Mouse (Mus musculus): ENCODE measurements around the gene Adk. TPM values are rescaled to one million over a fixed set of nuclear protein-coding genes. Genes with fewer than 3 reads are reported as not detected.

The Adk gene
- polyA plus RNA-seq, 1 experiment, result 69.5 TPM

DNA sequence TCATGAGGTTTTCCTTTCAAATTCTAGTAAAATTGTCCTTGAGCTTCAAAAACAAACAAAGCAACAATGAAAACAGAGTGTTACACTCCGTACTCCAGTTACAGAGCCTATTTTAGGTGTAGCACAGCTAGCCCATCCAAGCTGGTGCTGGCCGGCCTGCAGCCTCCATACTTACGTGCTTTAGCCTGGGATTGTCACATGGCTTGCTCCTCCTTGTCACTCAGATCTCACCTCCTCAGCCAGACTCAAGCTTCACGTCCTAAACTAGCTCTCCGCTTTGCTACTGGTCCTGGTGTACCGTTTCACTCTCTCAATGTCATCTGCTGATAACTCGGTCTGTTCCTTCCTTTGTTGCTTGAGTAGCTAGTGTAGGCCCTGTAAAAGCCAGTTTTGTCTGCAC, 366.0 kb downstream of the Adk start:
- Histone ChIP-seq H3K79me2 (ENCODE audit: control insufficient read depth, insufficient read depth) (no peaks in the 10 kb centered on the region), H3K27me3 (ENCODE audit: control insufficient read depth, insufficient read depth, insufficient read length) (no peaks in the 10 kb centered on the region), H3K79me3 (ENCODE audit: low read depth) (no peaks in the 10 kb centered on the region), H3K36me3 (ENCODE audit: control insufficient read depth, insufficient read depth) (no peaks in the 10 kb centered on the region), H3K4me3 (ENCODE audit: insufficient read depth, poor library complexity, severe bottlenecking) (no peak overlapping the region), H3ac (ENCODE audit: control insufficient read depth, insufficient read length, low read depth) (no peak overlapping the region)
- TF ChIP-seq FOSL1 (IDR thresholded peaks at IDR 0.05; ENCODE audit: insufficient read depth, low read length, poor library complexity, severe bottlenecking) (no peak), MAX (IDR thresholded peaks at IDR 0.05) (no peak), MYOG (IDR thresholded peaks at IDR 0.05; ENCODE audit: control insufficient read depth, extremely low read depth, insufficient read length) (no peak), USF1 (IDR thresholded peaks at IDR 0.05; ENCODE audit: low read depth) (no peak), CTCF (IDR thresholded peaks at IDR 0.05; ENCODE audit: control insufficient read depth, insufficient read depth, insufficient read length) (no peak), CEBPB (IDR thresholded peaks at IDR 0.05; ENCODE audit: low read depth) (no peak), MYOD1 (IDR thresholded peaks at IDR 0.05; ENCODE audit: control insufficient read depth, insufficient read length, low read depth) (no peak)

DNA sequence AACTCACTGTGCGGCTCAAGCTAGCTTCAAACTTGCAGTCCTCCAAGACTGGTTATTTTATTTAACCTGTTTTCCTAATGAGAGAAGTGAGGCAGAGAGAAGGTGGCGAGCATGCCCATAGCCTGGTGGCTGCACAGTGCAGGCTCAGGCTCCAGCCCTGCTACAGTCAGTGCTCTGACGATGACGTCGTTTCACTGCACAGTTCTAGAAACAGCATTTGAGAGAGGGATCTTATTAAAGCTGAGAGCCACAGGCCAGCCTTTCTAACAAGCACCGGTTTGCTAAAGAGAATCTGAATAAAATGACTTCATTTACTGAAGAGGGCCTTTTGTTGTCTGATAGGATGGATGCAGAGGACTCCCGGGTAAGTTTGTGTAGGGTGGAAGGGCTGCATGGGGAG, 375.0 kb downstream of the Adk start:
- Histone ChIP-seq H3K79me3 (ENCODE audit: low read depth) (no peaks in the 10 kb centered on the region), H3K4me3 (ENCODE audit: insufficient read depth, poor library complexity, severe bottlenecking) (no peak overlapping the region), H3K36me3 (ENCODE audit: control insufficient read depth, insufficient read depth) (no peaks in the 10 kb centered on the region), H3K79me2 (ENCODE audit: control insufficient read depth, insufficient read depth) (no peaks in the 10 kb centered on the region), H3ac (ENCODE audit: control insufficient read depth, insufficient read length, low read depth) (no peak overlapping the region), H3K27me3 (ENCODE audit: control insufficient read depth, insufficient read depth, insufficient read length) (no peaks in the 10 kb centered on the region)
- TF ChIP-seq CEBPB (IDR thresholded peaks at IDR 0.05; ENCODE audit: low read depth) (no peak), MYOG (IDR thresholded peaks at IDR 0.05; ENCODE audit: control insufficient read depth, extremely low read depth, insufficient read length) (no peak), CTCF (IDR thresholded peaks at IDR 0.05; ENCODE audit: control insufficient read depth, insufficient read depth, insufficient read length) (no peak), MAX (IDR thresholded peaks at IDR 0.05) (no peak), USF1 (IDR thresholded peaks at IDR 0.05; ENCODE audit: low read depth) (no peak), FOSL1 (IDR thresholded peaks at IDR 0.05; ENCODE audit: insufficient read depth, low read length, poor library complexity, severe bottlenecking) (no peak), MYOD1 (IDR thresholded peaks at IDR 0.05; ENCODE audit: control insufficient read depth, insufficient read length, low read depth) (no peak)

GRCm38 (mm10) chr14:21433415-21433814, 381.0 kb downstream of the Adk start:
- Histone ChIP-seq H3K79me3 (ENCODE audit: low read depth) (no peaks in the 10 kb centered on the region), H3ac (ENCODE audit: control insufficient read depth, insufficient read length, low read depth) (no peak overlapping the region), H3K27me3 (ENCODE audit: control insufficient read depth, insufficient read depth, insufficient read length) (no peaks in the 10 kb centered on the region), H3K79me2 (ENCODE audit: control insufficient read depth, insufficient read depth) (no peaks in the 10 kb centered on the region), H3K4me3 (ENCODE audit: insufficient read depth, poor library complexity, severe bottlenecking) (no peak overlapping the region), H3K36me3 (ENCODE audit: control insufficient read depth, insufficient read depth) (no peaks in the 10 kb centered on the region)
- no peak for TF ChIP-seq CEBPB (IDR thresholded peaks at IDR 0.05; ENCODE audit: low read depth)
- no peak for TF ChIP-seq CTCF (IDR thresholded peaks at IDR 0.05; ENCODE audit: control insufficient read depth, insufficient read depth, insufficient read length)
- TF ChIP-seq MYOG (IDR thresholded peaks at IDR 0.05; ENCODE audit: control insufficient read depth, extremely low read depth, insufficient read length), result no peak
- no peak for TF ChIP-seq FOSL1 (IDR thresholded peaks at IDR 0.05; ENCODE audit: insufficient read depth, low read length, poor library complexity, severe bottlenecking)

DNA sequence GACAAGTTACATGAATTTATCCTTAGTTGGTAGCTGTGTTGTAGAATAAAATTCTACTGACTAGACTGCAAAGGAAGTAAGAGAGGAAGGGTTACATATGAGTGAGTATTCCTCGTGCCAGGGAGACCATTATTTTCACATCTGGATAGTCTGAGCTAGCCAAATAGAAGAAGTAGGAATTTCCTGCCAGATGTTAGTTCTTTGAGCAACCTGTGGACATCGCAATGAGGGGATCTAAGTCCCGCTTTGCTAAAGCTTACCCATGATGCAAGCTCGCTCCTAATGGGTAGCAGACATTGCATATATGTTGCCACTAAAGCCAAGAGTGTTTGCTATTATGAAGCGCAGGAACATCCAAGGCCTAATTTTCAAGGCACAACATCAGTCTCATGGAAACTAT, 381.6 kb downstream of the Adk start:
- Histone ChIP-seq H3K4me3 (ENCODE audit: insufficient read depth, poor library complexity, severe bottlenecking) (no peak overlapping the region), H3K79me3 (ENCODE audit: low read depth) (no peaks in the 10 kb centered on the region), H3K27me3 (ENCODE audit: control insufficient read depth, insufficient read depth, insufficient read length) (no peaks in the 10 kb centered on the region), H3K79me2 (ENCODE audit: control insufficient read depth, insufficient read depth) (no peaks in the 10 kb centered on the region), H3ac (ENCODE audit: control insufficient read depth, insufficient read length, low read depth) (no peak overlapping the region), H3K36me3 (ENCODE audit: control insufficient read depth, insufficient read depth) (no peaks in the 10 kb centered on the region)
- TF ChIP-seq MYOD1 (IDR thresholded peaks at IDR 0.05; ENCODE audit: control insufficient read depth, insufficient read length, low read depth), result no peak
- TF ChIP-seq MAX (IDR thresholded peaks at IDR 0.05), result no peak
- TF ChIP-seq FOSL1 (IDR thresholded peaks at IDR 0.05; ENCODE audit: insufficient read depth, low read length, poor library complexity, severe bottlenecking), result no peak
- no peak for TF ChIP-seq MYOG (IDR thresholded peaks at IDR 0.05; ENCODE audit: control insufficient read depth, extremely low read depth, insufficient read length)
- TF ChIP-seq CTCF (IDR thresholded peaks at IDR 0.05; ENCODE audit: control insufficient read depth, insufficient read depth, insufficient read length), result no peak
- no peak for TF ChIP-seq CEBPB (IDR thresholded peaks at IDR 0.05; ENCODE audit: low read depth)
- no peak for TF ChIP-seq USF1 (IDR thresholded peaks at IDR 0.05; ENCODE audit: low read depth)

DNA sequence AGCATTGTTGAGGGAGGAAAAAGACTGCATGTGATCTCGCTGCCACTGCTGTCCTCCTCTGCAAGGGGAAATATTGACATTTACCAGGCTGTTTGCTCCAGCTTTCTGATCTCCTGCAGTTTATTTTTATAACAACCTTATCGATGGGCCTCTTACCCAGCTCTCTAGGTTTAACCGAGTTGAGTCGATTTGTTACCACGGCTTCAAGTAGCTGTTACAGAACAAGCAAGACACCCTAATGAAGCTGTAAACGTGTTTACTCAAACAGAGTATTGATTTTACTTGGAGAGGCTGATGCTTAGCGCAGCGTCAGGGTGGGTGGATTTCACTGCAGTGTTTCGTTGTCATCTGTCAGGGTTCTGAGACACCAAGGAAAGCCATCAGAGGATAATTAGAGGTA, 382.3 kb downstream of the Adk start:
- no peak overlapping the region for H3ac ChIP-seq (ENCODE audit: control insufficient read depth, insufficient read length, low read depth)
- H3K36me3 ChIP-seq (ENCODE audit: control insufficient read depth, insufficient read depth), result no peaks in the 10 kb centered on the region
- H3K27me3 ChIP-seq (ENCODE audit: control insufficient read depth, insufficient read depth, insufficient read length), result no peaks in the 10 kb centered on the region
- no peaks in the 10 kb centered on the region for H3K79me3 ChIP-seq (ENCODE audit: low read depth)
- H3K79me2 ChIP-seq (ENCODE audit: control insufficient read depth, insufficient read depth), result no peaks in the 10 kb centered on the region
- no peak overlapping the region for H3K4me3 ChIP-seq (ENCODE audit: insufficient read depth, poor library complexity, severe bottlenecking)
- no peak for TF ChIP-seq MYOD1 (IDR thresholded peaks at IDR 0.05; ENCODE audit: control insufficient read depth, insufficient read length, low read depth)
- TF ChIP-seq FOSL1 (IDR thresholded peaks at IDR 0.05; ENCODE audit: insufficient read depth, low read length, poor library complexity, severe bottlenecking), result no peak
- TF ChIP-seq MAX (IDR thresholded peaks at IDR 0.05), result no peak
- no peak for TF ChIP-seq USF1 (IDR thresholded peaks at IDR 0.05; ENCODE audit: low read depth)
- no peak for TF ChIP-seq CEBPB (IDR thresholded peaks at IDR 0.05; ENCODE audit: low read depth)
- no peak for TF ChIP-seq CTCF (IDR thresholded peaks at IDR 0.05; ENCODE audit: control insufficient read depth, insufficient read depth, insufficient read length)
- no peak for TF ChIP-seq MYOG (IDR thresholded peaks at IDR 0.05; ENCODE audit: control insufficient read depth, extremely low read depth, insufficient read length)

DNA sequence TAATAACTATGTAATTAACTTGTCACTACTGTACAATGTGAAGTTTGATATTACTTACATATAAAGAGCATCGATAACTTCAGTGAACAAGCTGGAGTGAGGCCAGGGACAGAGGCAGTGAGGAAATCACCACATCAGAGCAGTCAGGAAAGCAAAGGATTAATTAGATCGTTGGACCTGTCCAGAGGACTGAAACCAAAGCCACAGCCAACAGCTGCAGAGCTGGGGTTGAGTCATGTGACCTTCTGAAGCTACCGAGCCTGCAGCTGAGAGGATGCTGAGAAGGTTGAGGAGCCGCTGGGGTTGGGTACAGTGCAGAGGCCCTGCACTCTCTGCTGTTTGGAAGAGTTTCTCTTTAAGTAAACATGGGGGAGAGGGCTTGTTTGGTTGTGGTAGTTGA, 387.4 kb downstream of the Adk start:
- Histone ChIP-seq H3K36me3 (ENCODE audit: control insufficient read depth, insufficient read depth) (no peaks in the 10 kb centered on the region), H3ac (ENCODE audit: control insufficient read depth, insufficient read length, low read depth) (no peak overlapping the region), H3K79me2 (ENCODE audit: control insufficient read depth, insufficient read depth) (no peaks in the 10 kb centered on the region), H3K27me3 (ENCODE audit: control insufficient read depth, insufficient read depth, insufficient read length) (no peaks in the 10 kb centered on the region), H3K4me3 (ENCODE audit: insufficient read depth, poor library complexity, severe bottlenecking) (no peak overlapping the region), H3K79me3 (ENCODE audit: low read depth) (no peaks in the 10 kb centered on the region)
- no peak for TF ChIP-seq CTCF (IDR thresholded peaks at IDR 0.05; ENCODE audit: control insufficient read depth, insufficient read depth, insufficient read length)
- TF ChIP-seq FOSL1 (IDR thresholded peaks at IDR 0.05; ENCODE audit: insufficient read depth, low read length, poor library complexity, severe bottlenecking), result no peak
- peak; percentile 85 for TF ChIP-seq MYOD1 (IDR thresholded peaks at IDR 0.05; ENCODE audit: control insufficient read depth, insufficient read length, low read depth)
- no peak for TF ChIP-seq MAX (IDR thresholded peaks at IDR 0.05)
- TF ChIP-seq MYOG (IDR thresholded peaks at IDR 0.05; ENCODE audit: control insufficient read depth, extremely low read depth, insufficient read length), result no peak
- no peak for TF ChIP-seq CEBPB (IDR thresholded peaks at IDR 0.05; ENCODE audit: low read depth)
- peak; percentile 81 for TF ChIP-seq USF1 (IDR thresholded peaks at IDR 0.05; ENCODE audit: low read depth)
